Mouse (Mus musculus) embryonic fibroblast, embryonic 13.5 days (primary cell): ENCODE measurements around the gene Lyrm4. TPM values are rescaled to one million over a fixed set of nuclear protein-coding genes. Genes with fewer than 3 reads are reported as not detected.

Source experiments
- H3K27ac ChIP-seq: 2 replicates; pipeline ENCODE4 v1.5.1; 2012; ENCODE audit warnings: low read length, control low read depth, inconsistent platforms; ENCODE audit not compliant: insufficient read depth
- H3K4me1 ChIP-seq: 2 replicates; pipeline ENCODE4 v1.6.1; 2011; ENCODE audit warnings: low read length; ENCODE audit not compliant: control insufficient read depth, insufficient read depth
- H3K4me3 ChIP-seq: 2 replicates; pipeline ENCODE4 v1.5.1; 2011; ENCODE audit warnings: mild to moderate bottlenecking, control low read depth, low read length; ENCODE audit not compliant: insufficient read depth
- CTCF ChIP-seq: IDR thresholded peaks from 2 replicates; pipeline ENCODE4 v1.5.1; 2011; ENCODE audit warnings: mild to moderate bottlenecking, control low read depth, low read length, moderate library complexity, borderline replicate concordance; ENCODE audit not compliant: insufficient read depth
- POLR2A ChIP-seq: IDR thresholded peaks from 2 replicates; pipeline ENCODE4 v1.6.1; 2011; ENCODE audit warnings: low read depth, mild to moderate bottlenecking, control low read depth, low read length, moderate library complexity
- polyA plus RNA-seq: library from polyadenylated mRNA; stranded (reverse); fragments of >200 nt; gene quantifications from 2 replicates; pipeline ENCODE4 v1.2.4, GENCODE M21; 2011; ENCODE audit warnings: low read depth; ENCODE audit not compliant: missing spikeins, insufficient read length

Gene Lyrm4
- polyA plus RNA-seq, 1 experiment = 8.2 TPM

DNA sequence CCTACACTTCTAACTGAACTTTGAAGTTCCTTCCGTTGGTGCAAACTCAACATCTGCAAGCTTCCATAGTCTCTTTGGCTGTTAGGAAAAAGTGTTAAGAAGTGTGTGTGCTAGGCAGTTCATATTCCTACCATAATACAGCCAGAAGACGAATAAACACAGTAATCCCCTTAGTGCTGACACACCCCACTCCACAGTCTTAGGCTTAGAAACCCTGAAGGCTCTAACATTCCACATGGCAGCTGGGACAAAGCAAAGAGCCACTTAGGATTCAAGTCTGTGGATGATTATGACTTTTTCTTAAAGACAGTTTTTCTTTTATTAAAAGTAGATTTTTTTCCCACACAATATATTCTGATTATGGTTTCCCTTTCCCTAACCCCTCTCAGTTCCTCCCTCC lies 50.6 kb downstream of the Lyrm4 start:
- Histone ChIP-seq H3K4me1 (no peaks in the 10 kb centered on the region), H3K4me3 (no peak overlapping the region), H3K27ac (no peak overlapping the region)
- TF ChIP-seq CTCF (no peak), POLR2A (no peak)

DNA sequence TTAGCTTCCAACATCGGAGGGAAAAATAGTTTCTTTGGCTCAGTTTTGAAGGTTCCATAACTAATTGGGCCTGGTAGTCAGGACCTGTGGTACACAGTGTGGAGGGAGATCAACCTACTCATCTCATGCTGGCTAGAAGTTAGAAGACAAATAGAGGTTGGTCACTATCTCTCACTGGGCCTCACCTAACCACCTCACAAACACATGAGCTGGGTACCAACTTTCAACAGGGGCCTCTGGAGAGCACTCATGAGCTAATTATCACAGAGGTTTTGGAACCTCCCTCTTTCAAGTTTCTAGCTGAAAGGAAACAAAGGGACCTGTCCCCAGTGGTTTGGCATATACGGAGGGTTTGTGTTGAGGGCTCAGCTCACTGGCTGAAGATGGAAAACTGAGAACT lies 59.8 kb downstream of the Lyrm4 start:
- no peak overlapping the region for H3K4me3 ChIP-seq
- peaks cover 1% of the 10 kb centered on the region; the same call in 1 of the 2 replicates for H3K4me1 ChIP-seq
- no peak overlapping the region for H3K27ac ChIP-seq
- no peak for TF ChIP-seq POLR2A

DNA sequence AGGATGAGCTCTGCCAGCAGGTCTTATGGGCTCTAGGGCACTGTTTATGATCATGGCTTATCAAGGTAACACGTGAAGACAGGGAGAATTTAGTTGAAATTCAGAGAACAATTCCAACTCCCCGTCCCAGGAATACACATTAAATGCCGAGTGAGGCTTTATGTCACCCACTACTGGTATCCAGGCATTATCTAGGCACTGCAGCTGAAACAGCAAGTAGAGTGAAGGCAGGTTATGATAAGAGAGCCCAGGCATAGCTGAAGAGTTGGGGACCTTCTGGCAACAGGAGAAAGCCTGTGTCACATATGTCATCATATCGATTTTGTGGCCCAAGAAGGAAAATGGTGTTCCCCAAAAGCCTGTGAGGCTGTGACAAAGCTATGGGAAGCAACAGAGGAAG lies 60.4 kb downstream of the Lyrm4 start:
- no peak overlapping the region for H3K27ac ChIP-seq
- no peak for TF ChIP-seq POLR2A
- TF ChIP-seq CTCF = no peak
- H3K4me3 ChIP-seq = no peak overlapping the region
- H3K4me1 ChIP-seq = peaks cover 5% of the 10 kb centered on the region; the same call in 1 of the 2 replicates

- peaks cover 5% of the 10 kb centered on the region; the same call in 1 of the 2 replicates for H3K4me1 ChIP-seq
- no peak for TF ChIP-seq POLR2A
- no peak for TF ChIP-seq CTCF
- H3K4me3 ChIP-seq = no peak overlapping the region
- no peak overlapping the region for H3K27ac ChIP-seq
These were observed 60.8 kb downstream of the Lyrm4 start for GRCm38 (mm10) chr13:36056509-36056908.

DNA sequence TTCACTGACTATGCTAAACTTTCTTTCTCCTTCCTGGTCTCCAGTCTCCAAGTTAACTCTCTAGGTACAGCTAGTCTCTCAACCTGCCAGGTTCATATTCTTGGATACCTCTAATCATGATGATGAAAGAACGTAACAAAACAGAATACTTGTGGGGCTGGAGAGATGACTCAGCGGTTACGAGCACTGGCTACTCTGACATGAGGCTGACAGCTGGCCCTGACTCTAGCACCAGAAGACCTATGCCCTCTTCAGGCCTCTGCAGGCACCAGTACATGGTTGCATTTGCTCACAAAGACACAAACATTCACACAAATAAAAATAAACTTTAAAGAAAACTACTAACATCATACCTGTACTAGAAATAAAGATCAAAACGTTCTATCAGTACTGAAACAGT lies 81.8 kb downstream of the Lyrm4 start:
- TF ChIP-seq CTCF (no peak), POLR2A (no peak)
- no peak overlapping the region for H3K4me3 ChIP-seq
- H3K27ac ChIP-seq = no peak overlapping the region

GRCm38 (mm10) chr13:36031959-36032358 lies 85.4 kb downstream of the Lyrm4 start:
- H3K4me3 ChIP-seq = no peak overlapping the region
- no peak overlapping the region for H3K27ac ChIP-seq
- no peaks in the 10 kb centered on the region for H3K4me1 ChIP-seq
- no peak for TF ChIP-seq POLR2A
- no peak for TF ChIP-seq CTCF

More for the DNA sequence above, 81.8 kb downstream of the Lyrm4 start:
- no peaks in the 10 kb centered on the region for H3K4me1 ChIP-seq

GRCm38 (mm10) chr13:36019309-36020274 lies 97.7 kb downstream of the Lyrm4 start:
- H3K4me3 ChIP-seq = no peak overlapping the region
- H3K4me1 ChIP-seq = no peaks in the 10 kb centered on the region
- TF ChIP-seq CTCF (no peak), POLR2A (no peak)
- H3K27ac ChIP-seq = no peak overlapping the region

DNA sequence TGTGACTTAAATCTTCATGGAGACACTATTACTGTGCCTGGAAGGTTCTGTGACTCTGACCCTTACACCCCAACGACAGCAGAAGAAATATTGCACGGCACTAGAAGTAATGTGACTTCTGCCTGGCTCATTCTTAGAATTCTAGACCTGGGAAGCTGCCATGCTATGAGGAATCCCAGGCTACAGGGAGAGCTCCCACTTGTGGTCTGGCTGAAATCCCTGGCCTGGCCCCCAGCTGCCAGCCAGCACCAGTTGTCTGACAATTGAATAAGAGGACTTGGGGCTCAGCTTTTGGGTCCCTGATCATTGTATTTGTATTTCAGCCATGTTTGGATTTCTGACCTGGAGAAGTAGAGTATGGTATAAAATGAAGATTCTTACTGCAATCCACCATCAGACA lies 99.3 kb downstream of the Lyrm4 start:
- H3K4me3 ChIP-seq = no peak overlapping the region
- no peak for TF ChIP-seq CTCF
- no peak for TF ChIP-seq POLR2A
- no peaks in the 10 kb centered on the region for H3K4me1 ChIP-seq
- no peak overlapping the region for H3K27ac ChIP-seq

DNA sequence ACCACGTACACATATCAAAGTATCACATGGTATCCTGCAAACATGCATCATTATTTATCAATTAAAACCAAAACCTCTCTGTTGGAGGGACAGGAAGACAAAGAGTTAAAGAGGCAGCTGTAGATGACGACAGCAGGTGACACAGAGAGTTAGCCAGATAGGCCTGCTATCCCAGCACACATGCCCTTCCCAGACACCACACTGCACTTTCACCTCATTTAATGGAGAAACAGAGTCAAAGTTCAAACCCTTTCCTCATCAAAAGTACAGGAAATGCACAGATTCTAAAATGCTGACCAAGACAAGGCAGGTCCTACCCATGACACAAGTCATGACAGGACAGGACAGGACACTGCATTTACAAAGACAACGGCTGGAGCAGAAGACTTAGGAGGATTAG lies 101.7 kb downstream of the Lyrm4 start:
- no peak overlapping the region for H3K4me3 ChIP-seq
- H3K4me1 ChIP-seq = no peaks in the 10 kb centered on the region
- no peak overlapping the region for H3K27ac ChIP-seq
- TF ChIP-seq CTCF = no peak
- TF ChIP-seq POLR2A = no peak

- no peaks in the 10 kb centered on the region for H3K4me1 ChIP-seq
- H3K4me3 ChIP-seq = no peak overlapping the region
- H3K27ac ChIP-seq = no peak overlapping the region
- no peak for TF ChIP-seq POLR2A
- TF ChIP-seq CTCF = no peak
These were observed 107.3 kb downstream of the Lyrm4 start for GRCm38 (mm10) chr13:36009981-36010380.

DNA sequence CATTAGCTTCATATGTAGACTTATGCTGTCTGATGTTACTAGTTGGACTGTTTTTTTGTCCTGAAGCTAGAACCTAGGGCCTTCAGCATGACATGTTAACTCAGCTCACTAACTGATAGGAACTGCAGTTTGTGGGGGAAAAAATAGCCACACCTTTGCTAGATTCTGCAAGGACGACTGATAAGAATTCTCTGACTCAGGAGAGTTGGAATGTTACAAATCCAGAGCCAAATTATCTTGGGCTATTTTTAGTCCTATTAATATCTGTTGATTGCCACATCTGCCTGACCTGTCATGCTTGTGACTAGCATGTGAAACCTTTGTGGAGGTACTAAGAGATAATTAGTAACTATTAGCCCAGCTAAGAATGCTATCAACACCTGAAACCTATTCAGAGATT lies 116.5 kb downstream of the Lyrm4 start:
- TF ChIP-seq POLR2A (no peak), CTCF (no peak)
- Histone ChIP-seq H3K4me3 (no peak overlapping the region), H3K4me1 (no peaks in the 10 kb centered on the region), H3K27ac (no peak overlapping the region)
